Mouse (Mus musculus) C2C12 (cell line): ENCODE results near the gene Pabpn1l.

ENCODE experiments used
- CEBPB ChIP-seq: IDR thresholded peaks from one replicate; pipeline ENCODE4 v1.6.1; 2011; ENCODE audit warnings: low read depth, mild to moderate bottlenecking, control low read depth, moderate library complexity
- CTCF ChIP-seq: IDR thresholded peaks from one replicate; pipeline ENCODE4 v1.5.1; 2011; ENCODE audit not compliant: control insufficient read depth, insufficient read depth, insufficient read length
- FOSL1 ChIP-seq: IDR thresholded peaks from one replicate; pipeline ENCODE4 v1.8.0; 2011; ENCODE audit warnings: mild to moderate bottlenecking, low read length; ENCODE audit not compliant: poor library complexity, insufficient read depth, severe bottlenecking
- MAX ChIP-seq: IDR thresholded peaks from one replicate; pipeline ENCODE4 v1.6.1; 2011; ENCODE audit warnings: mild to moderate bottlenecking, control low read depth
- MYOD1 ChIP-seq: IDR thresholded peaks from one replicate; pipeline ENCODE4 v1.6.1; 2011; ENCODE audit warnings: low read depth; ENCODE audit not compliant: control insufficient read depth, insufficient read length
- MYOG ChIP-seq: IDR thresholded peaks from one replicate; pipeline ENCODE4 v1.6.1; 2011; ENCODE audit not compliant: control insufficient read depth, insufficient read length; ENCODE audit errors: extremely low read depth
- USF1 ChIP-seq: IDR thresholded peaks from one replicate; pipeline ENCODE4 v1.6.1; 2011; ENCODE audit warnings: low read depth, mild to moderate bottlenecking, control low read depth, moderate library complexity

DNA sequence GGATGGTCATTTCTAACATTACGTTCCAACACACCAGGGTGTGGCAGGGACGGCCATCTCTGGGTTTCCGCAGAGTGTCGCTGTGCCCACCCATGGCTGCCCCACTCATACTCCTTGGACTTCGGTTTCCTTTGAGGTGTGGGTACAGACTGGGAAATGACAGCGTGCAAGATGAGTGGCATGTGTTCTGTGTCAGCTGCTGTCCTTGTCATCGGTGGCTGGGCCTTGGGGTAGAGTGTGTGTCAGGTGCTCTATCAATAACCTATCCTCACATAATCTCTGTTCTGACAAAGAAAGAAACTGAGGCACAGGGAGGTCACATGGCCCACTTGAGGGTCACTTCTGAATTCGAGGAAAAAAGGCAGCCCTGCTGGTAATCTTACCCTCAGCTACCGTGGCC, 14.7 kb upstream of the Pabpn1l start:
- TF ChIP-seq CTCF (no peak), MYOG (no peak), USF1 (no peak), MAX (no peak), FOSL1 (no peak), CEBPB (no peak), MYOD1 (no peak)
